Mouse (Mus musculus) midbrain, embryonic 15.5 days (tissue): ENCODE results near the gene B430305J03Rik. TPM values are rescaled to one million over a fixed set of nuclear protein-coding genes. Genes with fewer than 3 reads are reported as not detected.

ENCODE experiments used
- ATAC-seq: fragments of 200-750 bp; cut with Nextera tagmentation; replicated peaks from 2 replicates; pipeline ENCODE4 v1.8.0; 2017; ENCODE audit warnings: moderate TSS enrichment
- H3K27ac ChIP-seq: fragments of 300-500 bp; sonication (generic); 2 replicates; pipeline ENCODE4 v1.5.1; 2015; ENCODE audit warnings: mild to moderate bottlenecking, inconsistent platforms
- H3K27me3 ChIP-seq: fragments of 300-500 bp; sonication (generic); replicated peaks from 2 replicates; pipeline ENCODE4 v1.6.1; 2015; ENCODE audit warnings: inconsistent platforms
- H3K36me3 ChIP-seq: fragments of 300-500 bp; sonication (generic); replicated peaks from 2 replicates; pipeline ENCODE4 v1.6.1; 2015; ENCODE audit warnings: inconsistent platforms
- H3K4me1 ChIP-seq: fragments of 300-500 bp; sonication (generic); 2 replicates; pipeline ENCODE4 v1.6.1; 2015; ENCODE audit warnings: inconsistent platforms
- H3K4me2 ChIP-seq: fragments of 300-500 bp; sonication (generic); 2 replicates; pipeline ENCODE4 v1.6.1; 2015; ENCODE audit warnings: inconsistent platforms, mild to moderate bottlenecking, moderate library complexity
- H3K4me3 ChIP-seq: fragments of 300-500 bp; sonication (generic); 2 replicates; pipeline ENCODE4 v1.5.1; 2015; ENCODE audit warnings: mild to moderate bottlenecking, inconsistent platforms
- H3K9ac ChIP-seq: fragments of 300-500 bp; sonication (generic); 2 replicates; pipeline ENCODE4 v1.6.1; 2015; ENCODE audit warnings: mild to moderate bottlenecking, inconsistent platforms
- H3K9me3 ChIP-seq: fragments of 300-500 bp; sonication (generic); 2 replicates; pipeline ENCODE4 v1.6.1; 2016; ENCODE audit warnings: inconsistent platforms
- WGBS: fragments of 180-500 bp; shearing (Covaris S2); methylation state at CpG from one replicate; pipeline ENCODE4 v1.1.7; 2015; ENCODE audit warnings: mixed read lengths; 5-methylcytosine and 5-hydroxymethylcytosine counted together
- polyA plus RNA-seq: library from polyadenylated mRNA; unstranded; fragments of >200 nt; fragmentation: Nextera tagmentation; extraction: Ambion mirVana; gene quantifications from 2 replicates; pipeline ENCODE4 v1.2.1, GENCODE M21; 2015

The B430305J03Rik gene
- not detected in 2 replicates for polyA plus RNA-seq

- WGBS, result 2% methylated on average over 10 of the region's 10 CpGs
- ATAC-seq, result no peak
These were observed at the start of gene B430305J03Rik for GRCm38 (mm10) chr3:61365779-61366373. Gene B430305J03Rik, minus strand, starts transcription at chr3:61365951.

GRCm38 (mm10) chr3:61409683-61410082 is 43.9 kb upstream of the B430305J03Rik start:
- no peaks in the 10 kb centered on the region for H3K9me3 ChIP-seq
- H3K27ac ChIP-seq, result no peak overlapping the region
- H3K36me3 ChIP-seq, result no peaks in the 10 kb centered on the region
- no peak overlapping the region for H3K9ac ChIP-seq
- no peak for ATAC-seq
- H3K27me3 ChIP-seq, result no peaks in the 10 kb centered on the region
- no peaks in the 10 kb centered on the region for H3K4me1 ChIP-seq
- H3K4me3 ChIP-seq, result no peak overlapping the region
- no peak overlapping the region for H3K4me2 ChIP-seq
- 92% methylated on average over 6 of the region's 6 CpGs for WGBS

More at GRCm38 (mm10) chr3:61365779-61366373, at the start of gene B430305J03Rik:
- H3K4me2 ChIP-seq, result peak within 1 kb of the TSS; percentile 93
- H3K36me3 ChIP-seq, result no peaks in the 10 kb centered on the region
- H3K4me1 ChIP-seq, result peaks cover 35% of the 10 kb centered on the region
- H3K27me3 ChIP-seq, result no peaks in the 10 kb centered on the region
- peak within 1 kb of the TSS; percentile 89 for H3K9ac ChIP-seq
- H3K4me3 ChIP-seq, result peak within 1 kb of the TSS; percentile 89
- no peaks in the 10 kb centered on the region for H3K9me3 ChIP-seq
- peak within 1 kb of the TSS; percentile 91 for H3K27ac ChIP-seq

DNA sequence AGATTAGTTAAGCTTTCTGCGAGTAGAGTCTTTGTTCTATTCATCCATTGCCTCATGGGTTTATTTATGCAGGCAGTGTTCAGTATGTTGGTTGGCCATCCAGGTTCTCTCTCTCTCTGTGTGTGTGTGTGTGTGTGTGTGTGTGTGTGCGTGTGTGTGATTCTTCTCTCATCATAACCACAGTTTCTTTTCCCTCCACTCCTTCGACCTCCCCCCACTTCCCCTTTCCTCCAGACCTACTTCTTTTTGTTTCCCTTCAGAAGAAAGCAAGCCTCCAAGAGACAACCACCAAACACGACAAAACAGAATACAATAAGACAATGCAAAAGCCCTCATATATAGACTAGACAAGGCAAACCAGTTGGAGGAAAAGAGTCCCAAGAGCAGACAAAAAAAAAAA is 41.2 kb upstream of the B430305J03Rik start:
- Histone ChIP-seq H3K9ac (no peak overlapping the region), H3K36me3 (no peaks in the 10 kb centered on the region), H3K9me3 (no peaks in the 10 kb centered on the region), H3K4me1 (no peaks in the 10 kb centered on the region), H3K4me2 (no peak overlapping the region), H3K27ac (no peak overlapping the region), H3K4me3 (no peak overlapping the region), H3K27me3 (no peaks in the 10 kb centered on the region)
- ATAC-seq, result no peak
- 77% methylated on average over 4 of the region's 4 CpGs for WGBS

DNA sequence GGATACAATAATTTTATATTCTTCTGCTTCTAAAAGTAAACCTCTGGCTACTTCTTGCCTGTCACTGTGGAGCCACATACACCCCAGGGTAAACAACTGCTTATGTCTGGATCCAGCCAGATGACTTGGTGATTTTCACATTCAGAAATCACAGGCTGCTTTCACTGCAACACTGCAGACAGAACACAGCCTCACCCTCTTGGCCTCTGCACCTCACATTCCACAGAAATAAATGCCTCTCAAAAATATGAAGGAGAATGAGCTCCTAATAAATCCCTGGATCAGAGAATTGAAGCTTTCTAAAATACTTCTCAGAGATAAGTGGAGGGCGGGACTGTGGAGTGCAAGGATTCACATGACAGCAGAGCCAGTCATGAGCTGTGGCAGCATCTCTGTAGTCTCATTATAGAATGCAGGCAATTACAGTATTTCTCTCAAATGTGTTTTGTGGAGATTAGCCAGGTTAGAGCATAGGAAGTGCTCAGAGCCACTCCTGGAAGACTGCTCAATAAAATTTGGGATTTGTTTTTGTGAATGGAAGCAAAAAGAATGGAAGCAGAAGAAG is 35.2 kb upstream of the B430305J03Rik start:
- WGBS, result 59% methylated on average over 1 of the region's 1 CpGs
- ATAC-seq, result peak; percentile 76
- no peaks in the 10 kb centered on the region for H3K9me3 ChIP-seq
- H3K4me3 ChIP-seq, result no peak overlapping the region
- no peaks in the 10 kb centered on the region for H3K27me3 ChIP-seq
- H3K4me2 ChIP-seq, result no peak overlapping the region
- H3K36me3 ChIP-seq, result no peaks in the 10 kb centered on the region
- H3K27ac ChIP-seq, result no peak overlapping the region
- no peak overlapping the region for H3K9ac ChIP-seq
- peaks cover 7% of the 10 kb centered on the region for H3K4me1 ChIP-seq

- 16% methylated on average over 2 of the region's 2 CpGs for WGBS
These were observed 31.0 kb upstream of the B430305J03Rik start for GRCm38 (mm10) chr3:61396728-61397127.

GRCm38 (mm10) chr3:61395382-61395781 is 29.6 kb upstream of the B430305J03Rik start:
- Histone ChIP-seq H3K27ac (no peak overlapping the region), H3K9me3 (no peaks in the 10 kb centered on the region), H3K36me3 (no peaks in the 10 kb centered on the region), H3K9ac (no peak overlapping the region), H3K4me1 (peaks cover 7% of the 10 kb centered on the region), H3K27me3 (no peaks in the 10 kb centered on the region), H3K4me3 (no peak overlapping the region), H3K4me2 (no peak overlapping the region)
- WGBS, result 90% methylated on average over 3 of the region's 3 CpGs
- no peak for ATAC-seq

More at GRCm38 (mm10) chr3:61396728-61397127, 31.0 kb upstream of the B430305J03Rik start:
- H3K9ac ChIP-seq, result no peak overlapping the region
- ATAC-seq, result peak; percentile 53
- H3K27me3 ChIP-seq, result no peaks in the 10 kb centered on the region
- H3K4me1 ChIP-seq, result peaks cover 7% of the 10 kb centered on the region
- H3K36me3 ChIP-seq, result no peaks in the 10 kb centered on the region
- no peaks in the 10 kb centered on the region for H3K9me3 ChIP-seq
- no peak overlapping the region for H3K4me3 ChIP-seq
- H3K4me2 ChIP-seq, result no peak overlapping the region
- no peak overlapping the region for H3K27ac ChIP-seq

- Histone ChIP-seq H3K27ac (no peak overlapping the region), H3K27me3 (no peaks in the 10 kb centered on the region), H3K4me3 (no peak overlapping the region), H3K4me2 (no peak overlapping the region), H3K9me3 (no peaks in the 10 kb centered on the region), H3K9ac (no peak overlapping the region), H3K4me1 (peaks cover 7% of the 10 kb centered on the region), H3K36me3 (no peaks in the 10 kb centered on the region)
- 72% methylated on average over 3 of the region's 3 CpGs for WGBS
- no peak for ATAC-seq
These were observed 27.8 kb upstream of the B430305J03Rik start for GRCm38 (mm10) chr3:61393520-61393919.

- Histone ChIP-seq H3K4me3 (no peak overlapping the region), H3K36me3 (no peaks in the 10 kb centered on the region), H3K4me1 (peaks cover 7% of the 10 kb centered on the region), H3K4me2 (no peak overlapping the region), H3K9ac (no peak overlapping the region), H3K9me3 (no peaks in the 10 kb centered on the region), H3K27me3 (no peaks in the 10 kb centered on the region), H3K27ac (no peak overlapping the region)
- 55% methylated on average over 1 of the region's 1 CpGs for WGBS
- ATAC-seq, result no peak
These were observed 27.1 kb upstream of the B430305J03Rik start for GRCm38 (mm10) chr3:61392881-61393280.

- peaks cover 5% of the 10 kb centered on the region for H3K4me1 ChIP-seq
- H3K9me3 ChIP-seq, result no peaks in the 10 kb centered on the region
- 83% methylated on average over 4 of the region's 4 CpGs for WGBS
- no peak overlapping the region for H3K9ac ChIP-seq
- H3K4me3 ChIP-seq, result no peak overlapping the region
- no peak overlapping the region for H3K27ac ChIP-seq
- ATAC-seq, result no peak
- no peak overlapping the region for H3K4me2 ChIP-seq
- no peaks in the 10 kb centered on the region for H3K27me3 ChIP-seq
- no peaks in the 10 kb centered on the region for H3K36me3 ChIP-seq
These were observed 25.8 kb upstream of the B430305J03Rik start for GRCm38 (mm10) chr3:61391564-61391963.

DNA sequence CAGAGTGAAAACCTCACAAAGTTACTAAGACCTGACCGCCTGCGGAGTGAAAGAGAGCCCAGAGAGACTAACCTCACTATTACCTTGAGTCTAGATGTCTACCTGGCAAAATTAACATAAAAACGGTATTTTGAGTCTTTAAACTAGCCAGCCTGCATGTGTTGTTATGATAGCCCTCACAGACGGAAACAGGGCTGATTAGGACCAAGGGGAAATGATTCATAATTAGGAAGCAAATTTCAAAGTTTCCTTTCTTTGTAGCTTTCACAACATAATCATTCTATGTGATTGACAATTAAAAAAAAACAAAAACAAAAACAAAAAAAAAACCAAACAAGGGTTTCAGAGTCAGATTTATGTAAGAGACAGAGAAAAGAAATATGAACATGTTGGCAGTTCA is 20.6 kb upstream of the B430305J03Rik start:
- Histone ChIP-seq H3K4me2 (no peak overlapping the region), H3K4me3 (no peak overlapping the region), H3K27ac (no peak overlapping the region), H3K36me3 (no peaks in the 10 kb centered on the region), H3K4me1 (no peaks in the 10 kb centered on the region), H3K9me3 (no peaks in the 10 kb centered on the region), H3K27me3 (no peaks in the 10 kb centered on the region), H3K9ac (no peak overlapping the region)
- 77% methylated on average over 4 of the region's 4 CpGs for WGBS
- no peak for ATAC-seq

DNA sequence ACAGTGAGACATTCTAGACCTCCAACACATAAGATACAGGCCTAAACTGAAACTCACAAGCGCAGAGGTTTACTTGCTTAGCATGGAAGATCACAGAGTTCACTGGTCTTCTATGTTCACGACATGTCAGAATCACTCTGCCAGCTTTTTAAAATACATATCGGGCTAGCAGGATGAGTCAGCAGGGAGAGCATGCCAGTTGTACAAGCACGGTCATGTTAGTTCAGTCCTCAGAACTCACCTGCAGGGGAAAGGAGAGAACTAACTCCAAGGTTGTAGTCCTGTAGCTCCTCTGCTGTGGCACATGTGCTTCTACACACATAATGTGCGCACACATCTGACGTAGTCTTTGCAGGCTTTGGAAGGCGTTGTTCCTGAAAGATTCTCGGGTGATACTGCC is 10.2 kb upstream of the B430305J03Rik start:
- Histone ChIP-seq H3K36me3 (no peaks in the 10 kb centered on the region), H3K27me3 (no peaks in the 10 kb centered on the region), H3K4me3 (no peak overlapping the region), H3K27ac (no peak overlapping the region), H3K9me3 (no peaks in the 10 kb centered on the region), H3K4me2 (no peak overlapping the region), H3K4me1 (no peaks in the 10 kb centered on the region), H3K9ac (no peak overlapping the region)
- 95% methylated on average over 8 of the region's 8 CpGs for WGBS
- ATAC-seq, result no peak

DNA sequence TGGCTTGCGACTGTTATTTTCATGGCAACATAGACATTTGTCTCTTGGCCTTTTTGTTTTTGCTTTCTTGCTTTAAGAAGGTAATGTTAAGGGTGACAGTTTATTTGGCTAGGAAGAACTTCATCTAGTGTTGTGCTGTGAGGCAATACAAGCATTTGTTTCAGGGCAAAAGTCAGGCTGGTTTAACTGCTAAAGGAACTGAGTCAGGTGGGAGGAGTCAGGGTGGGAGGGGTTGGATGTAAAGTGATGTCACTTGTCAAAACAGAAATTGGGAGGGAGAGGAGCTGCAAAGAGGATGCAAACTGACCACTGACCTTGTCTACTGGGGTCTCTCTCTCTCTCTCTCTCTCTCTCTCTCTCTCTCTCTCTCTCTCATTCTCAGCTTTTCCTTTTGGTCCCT is 2.7 kb upstream of the B430305J03Rik start:
- Histone ChIP-seq H3K4me3 (no peak overlapping the region), H3K9me3 (no peaks in the 10 kb centered on the region), H3K27ac (no peak overlapping the region), H3K36me3 (no peaks in the 10 kb centered on the region), H3K9ac (no peak overlapping the region), H3K4me1 (peaks cover 31% of the 10 kb centered on the region), H3K4me2 (peak overlapping the region; percentile 93), H3K27me3 (no peaks in the 10 kb centered on the region)
- no peak for ATAC-seq
- WGBS, result 92% methylated on average over 1 of the region's 1 CpGs
